Mouse (Mus musculus) mouse trophoblast stem cell (cell line): ENCODE measurements around the gene Gm19426.

Experiments
- in situ Hi-C, 2 experiments: fragments of 300-500 bp; cut with MseI, MboI; formaldehyde crosslinking; loops; 2 replicates in 1 of 2; 3 replicates in 1 of 2; pipeline ENCODE4 v1.15.1; 2025

Gene Gm19426

GRCm38 (mm10) chr2:84721182-84721581, 22.3 kb downstream of the Gm19426 start:
- in situ Hi-C loops: no loop called here

GRCm38 (mm10) chr2:84720718-84721117, 22.7 kb downstream of the Gm19426 start:
- in situ Hi-C loops: no loop called here

GRCm38 (mm10) chr2:84717357-84717756, 26.1 kb downstream of the Gm19426 start:
- in situ Hi-C loops: no loop called here

- in situ Hi-C loops: no loop called here
Measured at GRCm38 (mm10) chr2:84716423-84717355, 26.8 kb downstream of the Gm19426 start.

DNA sequence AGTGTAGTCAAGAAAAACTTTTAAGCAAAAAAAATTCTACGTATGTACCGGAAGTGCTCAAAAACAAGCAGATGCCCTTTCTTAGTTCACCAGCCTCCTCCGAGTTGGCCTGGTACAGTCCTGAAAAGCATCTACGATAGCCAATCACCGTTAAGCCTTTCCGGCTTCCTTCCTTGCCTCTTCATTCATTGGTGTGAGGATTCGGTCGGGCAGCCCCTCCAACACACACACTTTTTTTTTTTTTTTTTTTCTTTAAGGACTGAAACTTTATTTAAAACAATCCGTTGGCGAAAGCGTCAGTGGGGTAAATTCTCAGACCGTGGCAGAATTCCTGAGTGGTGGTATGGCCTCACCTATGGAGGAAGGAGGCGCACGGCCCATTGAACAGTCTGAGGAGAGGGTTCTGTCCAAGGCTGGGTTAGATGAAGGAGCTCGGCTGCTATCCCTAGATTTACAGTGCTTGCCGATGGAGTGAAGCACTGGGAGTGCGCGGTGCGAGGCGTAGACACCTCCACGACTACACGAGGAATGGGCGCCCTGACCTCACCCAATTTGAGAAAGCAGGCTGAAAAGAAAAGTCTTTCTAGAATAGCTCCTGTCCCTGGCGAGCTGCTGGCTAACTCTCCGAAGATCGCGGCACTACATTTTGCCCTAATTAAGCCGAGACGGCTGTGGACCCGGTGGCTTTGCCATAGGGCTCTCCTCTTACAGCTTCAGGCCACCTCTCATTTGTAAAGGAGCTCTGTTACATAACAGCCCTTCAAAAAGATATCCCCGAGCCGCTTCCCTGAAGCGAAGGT, 27.7 kb downstream of the Gm19426 start:
- in situ Hi-C loops: no loop called here

DNA sequence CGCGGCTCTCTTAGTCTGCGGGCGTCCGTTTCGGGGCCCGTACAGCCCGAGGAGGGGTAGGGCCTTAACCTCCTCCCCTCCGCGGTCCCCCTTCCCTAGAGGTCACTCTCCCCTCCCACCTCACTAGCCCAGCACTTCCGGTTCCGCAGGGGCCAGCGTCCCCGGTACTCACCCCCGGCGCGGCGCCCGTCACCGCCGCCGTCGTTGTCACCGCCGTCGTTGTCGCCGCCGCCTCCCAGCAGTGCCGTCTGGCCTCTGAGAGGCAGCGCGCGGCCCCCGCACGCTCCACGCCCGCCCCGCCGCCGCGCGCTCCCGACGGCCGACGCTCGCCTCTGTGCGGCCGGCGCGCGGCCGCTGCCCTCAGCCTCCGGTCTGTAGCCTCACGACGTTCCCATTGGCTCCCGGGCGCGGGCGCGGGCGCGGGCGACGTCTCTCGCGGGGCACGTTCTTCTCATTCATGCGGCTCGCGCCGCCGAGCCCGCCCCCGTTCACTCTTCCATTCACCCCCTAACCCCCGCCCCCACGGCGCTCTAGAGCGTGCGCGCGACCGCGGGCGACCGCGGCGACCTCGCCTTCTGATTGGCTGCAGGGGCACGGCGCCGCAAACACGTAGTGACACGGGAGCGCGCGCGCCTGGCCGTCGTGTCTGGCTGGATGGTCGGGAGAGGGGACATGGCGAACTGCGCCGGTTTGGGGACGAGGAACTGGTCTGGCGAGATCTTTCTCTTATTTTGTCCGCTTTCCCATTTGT, 28.5 kb downstream of the Gm19426 start, which contains the start of gene Zdhhc5:
Gene Zdhhc5 (minus strand): TSS at position 370 of the 751 bp plus-strand sequence.
- in situ Hi-C loops: no loop called here

GRCm38 (mm10) chr2:84714422-84714810, 29.0 kb downstream of the Gm19426 start:
- in situ Hi-C loops: no loop called here

DNA sequence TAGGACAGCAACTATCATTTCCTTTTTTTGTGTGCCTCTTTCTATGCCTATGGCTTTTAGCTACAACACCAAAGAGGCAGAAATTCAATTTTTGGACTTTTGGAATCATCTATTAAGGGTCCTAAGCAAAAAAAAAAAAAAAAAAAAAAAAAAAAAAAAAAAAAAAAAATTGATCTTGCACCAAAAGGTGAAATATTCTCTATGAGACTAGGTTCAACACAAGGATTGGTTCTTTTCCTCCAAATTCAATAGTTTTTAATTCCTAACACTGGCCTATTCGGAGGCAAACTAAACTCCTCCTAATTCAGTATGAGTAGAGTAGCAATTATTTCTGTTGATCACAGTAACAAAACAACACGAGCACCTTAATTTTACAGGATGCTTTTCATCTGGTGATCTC, 31.6 kb downstream of the Gm19426 start:
- in situ Hi-C loops: no loop called here

DNA sequence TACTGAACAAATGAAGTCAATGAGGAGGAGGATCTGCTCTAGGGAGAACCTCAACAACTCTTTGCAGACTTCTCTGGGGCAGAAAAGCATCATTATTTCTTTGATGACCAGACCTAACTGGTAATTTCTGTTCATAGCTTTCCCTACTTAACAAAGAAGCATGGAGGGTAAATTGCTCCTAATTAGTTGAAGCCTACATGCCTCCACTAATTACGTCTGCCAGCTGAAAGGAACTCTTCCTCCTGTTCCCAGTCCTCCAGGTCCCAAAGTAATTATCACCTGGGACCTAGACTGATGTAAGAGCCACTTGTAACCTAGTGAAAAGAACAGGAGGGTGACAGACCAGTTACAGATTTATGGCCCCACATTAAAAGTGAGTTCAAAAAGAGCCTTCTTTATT, 35.9 kb downstream of the Gm19426 start:
- in situ Hi-C loops: no loop called here

DNA sequence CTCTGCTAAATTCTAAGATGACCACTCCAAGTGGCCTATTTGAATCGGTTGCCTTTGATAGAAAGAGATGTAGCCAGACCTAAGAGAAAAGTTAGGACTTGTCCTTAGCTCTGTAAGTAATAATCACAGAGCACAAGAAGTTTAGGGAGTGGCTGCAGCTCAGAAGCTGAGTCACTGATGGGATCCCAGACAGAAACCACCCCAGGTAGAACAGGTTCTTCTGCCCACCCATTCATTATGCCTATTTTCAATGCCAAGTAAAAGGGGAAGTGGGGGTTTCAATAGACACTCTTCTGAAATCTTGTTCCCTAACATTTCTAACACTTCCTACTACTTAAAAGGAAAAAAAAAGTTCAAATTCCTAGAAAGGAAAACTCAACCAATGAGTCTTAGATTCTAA, 38.2 kb downstream of the Gm19426 start:
- in situ Hi-C loops: no loop called here

- in situ Hi-C loops: no loop called here
Measured at GRCm38 (mm10) chr2:84704329-84704728, 39.1 kb downstream of the Gm19426 start.

- in situ Hi-C loops: no loop called here
Measured at GRCm38 (mm10) chr2:84703497-84703896, 40.0 kb downstream of the Gm19426 start.

DNA sequence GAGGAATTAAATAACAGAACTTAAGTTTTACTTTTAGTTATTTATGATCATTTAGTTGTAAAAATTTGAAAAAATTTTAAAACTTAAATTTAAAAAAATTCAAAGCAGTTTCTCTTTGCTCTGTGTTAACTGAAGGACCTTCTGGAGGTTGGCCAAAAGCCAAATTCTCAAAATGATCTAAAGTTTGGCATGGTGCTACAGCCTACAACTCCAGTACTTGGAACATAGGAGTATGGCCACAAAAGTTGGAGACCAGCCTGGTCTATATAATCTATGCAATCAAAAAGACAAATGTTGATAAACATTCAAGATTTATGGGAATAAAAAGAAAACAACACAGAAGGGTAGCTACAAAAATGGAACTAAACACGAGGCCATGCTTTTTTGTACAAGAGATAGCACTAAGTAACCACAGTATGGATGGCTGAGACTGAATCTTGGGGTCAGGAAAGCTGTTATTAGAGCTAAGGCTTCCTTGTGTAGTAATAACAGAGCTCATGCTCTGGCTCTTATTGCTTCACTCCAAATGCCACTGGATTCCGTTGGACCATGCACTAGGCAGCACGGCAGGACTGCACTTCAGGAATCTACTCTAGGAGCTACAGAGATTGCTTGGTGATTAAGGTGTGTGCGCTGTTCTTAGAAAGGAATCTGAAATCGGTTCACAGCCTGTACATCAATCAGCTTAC, 48.3 kb downstream of the Gm19426 start:
- in situ Hi-C loops: no loop called here
